Mouse (Mus musculus): ENCODE measurements at regions not wholly inside any gene's neighbourhood (a gene's known extent, or its start where the extent isn't known, plus 50 kb on each side); places are given as distances from the start of the nearest gene placed in this dataset.

DNA sequence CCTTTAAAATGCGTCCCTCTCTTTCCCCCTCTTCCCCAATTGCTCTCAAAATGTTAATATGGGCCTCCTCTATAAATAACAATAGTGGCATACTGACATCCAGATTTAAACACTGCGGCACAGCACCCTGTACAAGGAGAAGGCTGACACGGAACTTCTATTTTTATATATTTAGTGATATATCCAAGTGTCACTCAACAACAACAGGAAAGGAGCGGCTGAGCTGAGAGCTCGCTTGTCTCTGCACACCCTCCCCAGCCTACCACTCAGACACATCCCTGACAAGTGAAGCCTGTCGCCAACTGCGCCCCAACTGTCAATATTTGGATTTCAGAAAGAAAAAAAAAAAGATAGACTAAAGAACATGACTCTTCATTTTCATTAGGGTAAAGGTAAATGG is 282.2 kb downstream of the Nuf2 start:
- TF ChIP-seq CTCF (IDR thresholded peaks at IDR 0.05) (no peak), POLR2A (IDR thresholded peaks at IDR 0.05; ENCODE audit: insufficient read depth, low read depth, low read length) (no peak), EP300 (IDR thresholded peaks at IDR 0.05; ENCODE audit: insufficient read depth, low read depth, low read length) (no peak)
